Mouse (Mus musculus): ENCODE results near the gene Coa4.

GRCm38 (mm10) chr7:100569907-100570306, 33.0 kb downstream of the Coa4 start:
- TF ChIP-seq POLR2A (IDR thresholded peaks at IDR 0.05; ENCODE audit: extremely low read depth, insufficient read depth, low read length) (no peak), CTCF (IDR thresholded peaks at IDR 0.05; ENCODE audit: extremely low read depth, insufficient read depth, low read length) (no peak)

All from cortical plate, adult 2 months (tissue).